Mouse (Mus musculus): ENCODE results near the gene Kcng3.
A peak's percentile ranks its signal among the peaks of the same experiment; 100 is the strongest.

Gene Kcng3

GRCm38 (mm10) chr17:83630787-83631678, 662 bp downstream of the Kcng3 start:
- peak; percentile 24 to 47 for DNase-seq (ENCODE audit: low spot score in 2 of 2)

GRCm38 (mm10) chr17:83613907-83614306, 17.8 kb downstream of the Kcng3 start:
- DNase-seq (ENCODE audit: low spot score in 2 of 2) = no peak

GRCm38 (mm10) chr17:83609532-83609931, 22.2 kb downstream of the Kcng3 start:
- no peak for DNase-seq (ENCODE audit: low spot score in 2 of 2)

DNA sequence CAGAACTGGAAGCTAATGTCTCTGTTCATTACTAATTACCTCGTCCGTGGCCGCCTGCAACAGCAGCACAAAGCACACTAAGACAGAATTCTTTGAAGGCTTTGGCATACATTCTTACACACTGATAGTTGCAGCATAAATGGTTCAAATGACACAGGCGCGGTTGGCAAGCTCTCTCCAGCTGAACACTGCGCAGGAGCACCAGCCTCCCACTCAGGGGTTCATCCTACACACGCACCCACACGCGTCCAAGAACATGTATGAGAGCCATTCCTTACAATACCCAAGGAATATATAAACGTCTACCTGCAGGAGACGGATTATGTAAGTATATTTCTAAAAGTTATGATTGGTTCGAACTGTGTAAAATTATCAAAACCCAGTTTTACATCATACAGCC, 30.7 kb downstream of the Kcng3 start:
- DNase-seq (ENCODE audit: low spot score in 2 of 2) = no peak

DNA sequence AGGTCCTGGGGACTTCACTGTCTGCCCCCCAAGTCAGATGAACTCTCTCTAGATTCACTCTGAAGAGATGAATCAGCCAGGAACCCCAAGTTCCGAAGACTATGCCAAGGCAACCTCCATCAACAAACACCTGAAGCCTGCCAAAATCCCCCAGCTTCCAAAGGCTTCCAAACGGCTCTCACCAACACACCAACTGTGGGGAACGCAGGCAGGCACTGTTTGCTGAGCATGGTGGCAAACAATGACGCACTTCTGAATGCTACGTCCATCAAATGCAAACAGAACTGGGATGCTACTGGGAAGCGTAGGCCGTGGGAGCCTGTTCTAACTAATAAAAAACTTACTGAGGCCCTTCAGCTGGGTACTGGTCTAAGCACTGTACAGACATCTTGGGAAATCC, 35.7 kb downstream of the Kcng3 start:
- DNase-seq (ENCODE audit: low spot score in 2 of 2) = no peak

DNA sequence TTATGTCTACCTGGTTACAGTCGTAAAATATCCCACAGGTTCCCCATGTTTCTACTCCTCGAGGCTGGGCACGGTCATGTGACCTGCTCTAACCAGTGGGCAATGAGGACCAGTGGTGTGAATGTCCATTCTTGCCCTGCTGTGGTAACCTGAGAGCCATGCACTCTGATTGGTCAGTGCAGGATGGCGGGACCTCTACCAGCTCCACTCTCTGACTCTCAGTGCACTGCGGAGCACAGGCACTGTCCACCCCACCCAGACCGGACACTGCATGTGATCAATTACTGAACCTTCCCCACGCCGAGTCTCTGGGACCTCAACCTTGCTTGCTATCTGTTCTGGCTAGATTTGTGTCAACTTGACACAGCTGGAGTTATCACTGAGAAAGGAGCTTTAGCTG, 37.2 kb downstream of the Kcng3 start:
- no peak for DNase-seq (ENCODE audit: low spot score in 2 of 2)

DNA sequence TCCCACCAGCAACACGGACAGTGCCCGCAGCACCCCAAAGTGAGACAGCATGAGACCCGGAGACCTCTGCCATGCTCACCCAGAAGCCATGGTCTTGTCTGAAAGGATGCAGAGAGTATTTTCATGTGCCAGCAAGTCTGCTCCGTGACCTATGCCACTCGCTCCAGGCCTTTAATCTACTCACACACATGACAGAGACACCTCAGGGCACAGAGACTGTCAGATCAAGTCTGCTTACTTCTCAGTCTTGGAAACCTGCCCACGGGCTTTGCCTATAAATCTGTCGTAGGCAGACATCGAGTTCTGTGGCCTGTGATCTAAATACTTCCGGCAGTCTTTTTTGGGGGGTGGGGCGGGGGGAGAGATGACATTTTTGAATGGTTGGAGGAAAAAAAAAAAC, 38.3 kb downstream of the Kcng3 start:
- no peak for DNase-seq (ENCODE audit: low spot score in 2 of 2)

- DNase-seq (ENCODE audit: low spot score in 2 of 2) = no peak
These were observed 42.9 kb downstream of the Kcng3 start for GRCm38 (mm10) chr17:83588663-83589341.

DNA sequence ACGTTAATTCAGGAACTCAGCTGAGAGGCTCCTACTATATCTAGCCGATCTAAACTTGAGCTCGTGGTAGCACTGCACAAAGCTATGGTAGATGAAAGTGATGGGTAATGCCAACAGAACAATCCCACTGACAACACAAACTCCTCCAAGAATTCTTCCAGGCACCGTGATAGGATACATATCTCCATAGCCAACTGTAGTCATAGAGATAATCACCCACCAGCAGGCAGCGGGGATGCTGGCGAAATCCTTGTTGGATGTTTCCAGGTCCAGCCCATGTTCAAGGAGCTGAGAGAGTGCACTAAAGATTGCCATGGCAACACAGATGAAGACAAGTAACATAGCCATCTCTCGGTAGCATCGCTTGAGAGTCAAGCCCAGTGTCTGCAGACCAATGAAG, 44.0 kb downstream of the Kcng3 start:
- DNase-seq (ENCODE audit: low spot score in 2 of 2) = no peak

DNA sequence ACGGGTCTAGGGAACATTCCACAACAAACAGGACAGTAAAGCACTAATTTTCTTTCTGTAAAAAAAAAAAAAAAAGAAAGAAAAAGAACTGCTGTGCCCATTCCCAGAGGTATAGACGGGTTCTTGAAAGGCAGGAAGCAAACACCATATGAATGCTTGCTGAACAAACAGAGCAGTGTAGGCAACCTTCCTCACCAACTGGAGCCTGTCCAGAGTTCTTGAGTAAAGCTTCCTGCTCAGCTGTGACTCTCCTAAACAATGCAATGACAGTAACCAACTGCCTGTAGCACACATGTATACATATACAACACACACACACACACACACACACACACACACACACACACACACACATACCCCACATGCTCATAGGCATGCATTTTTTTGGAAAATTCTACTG, 49.1 kb downstream of the Kcng3 start:
- DNase-seq (ENCODE audit: low spot score in 2 of 2) = no peak

DNA sequence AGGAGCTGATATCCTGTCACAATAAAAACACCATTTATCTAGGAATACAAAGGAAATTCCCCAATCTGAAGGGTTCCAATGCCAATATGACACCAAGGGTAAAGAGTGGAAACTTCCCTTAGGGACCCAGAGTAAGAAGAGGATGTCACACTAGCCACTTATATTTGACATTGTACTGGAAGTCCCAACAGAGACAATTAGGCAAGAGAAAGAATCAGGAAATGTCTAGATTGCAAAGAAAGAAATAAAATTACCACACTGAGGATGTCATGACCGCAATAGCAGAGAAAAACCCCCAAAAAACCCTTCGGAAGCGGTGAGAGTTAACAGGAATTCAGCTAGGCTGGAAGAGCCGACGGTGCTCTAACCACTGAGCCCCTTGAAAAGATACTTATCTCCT, 51.0 kb downstream of the Kcng3 start:
- DNase-seq (ENCODE audit: low spot score in 2 of 2) = no peak

DNA sequence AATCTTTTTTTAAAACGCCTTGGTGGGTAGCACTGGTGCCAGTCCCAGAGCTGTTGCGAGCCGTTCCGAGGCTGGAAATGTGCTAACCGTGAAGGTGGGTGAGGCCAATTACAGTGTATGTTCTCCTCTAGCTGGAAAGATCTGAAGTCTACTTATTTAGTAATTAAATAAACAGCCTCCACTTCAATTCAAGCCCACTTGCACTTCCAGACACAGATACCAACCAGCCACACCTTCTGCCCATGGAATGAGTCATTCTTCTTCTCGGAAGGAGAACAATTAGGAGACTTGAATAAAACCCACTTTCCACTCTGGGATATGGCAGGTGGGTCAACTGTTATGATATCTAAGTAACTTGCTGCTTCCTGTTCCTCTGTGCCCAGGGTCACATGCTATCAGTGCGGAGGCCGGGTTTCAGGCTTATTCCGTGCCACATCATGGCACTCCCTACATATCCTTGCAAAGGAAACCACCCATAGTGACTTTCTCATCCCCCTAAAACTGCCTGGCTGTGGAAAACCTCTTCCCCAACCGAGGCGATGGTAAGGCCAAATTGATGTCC, 54.8 kb downstream of the Kcng3 start:
- DNase-seq (ENCODE audit: low spot score in 2 of 2) = no peak

- no peak for DNase-seq (ENCODE audit: low spot score in 2 of 2)
These were observed 57.1 kb downstream of the Kcng3 start for GRCm38 (mm10) chr17:83574615-83575014.

GRCm38 (mm10) chr17:83573128-83573527, 58.6 kb downstream of the Kcng3 start:
- DNase-seq (ENCODE audit: low spot score in 2 of 2) = no peak

DNA sequence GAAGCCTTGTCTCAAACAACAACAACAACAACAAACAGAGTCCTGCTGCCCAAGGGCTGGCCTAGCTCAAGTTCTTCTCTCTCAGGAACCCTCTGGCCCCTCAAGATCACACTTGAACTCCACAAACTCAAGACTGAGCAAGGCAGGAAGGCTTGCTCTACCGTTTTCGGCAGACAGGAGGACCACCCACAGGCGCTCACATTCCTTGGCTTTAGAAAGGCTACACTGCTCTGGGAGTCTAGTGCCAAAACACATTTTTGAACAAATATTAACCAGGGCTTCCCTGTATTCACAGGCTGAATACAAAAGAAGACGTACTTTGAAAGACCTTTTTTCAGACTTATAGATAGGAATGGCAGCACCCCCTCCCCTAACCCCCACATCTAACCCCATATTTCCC, 59.3 kb downstream of the Kcng3 start:
- no peak for DNase-seq (ENCODE audit: low spot score in 2 of 2)

- no peak for DNase-seq (ENCODE audit: low spot score in 2 of 2)
These were observed 64.3 kb downstream of the Kcng3 start for GRCm38 (mm10) chr17:83567375-83567774.

GRCm38 (mm10) chr17:83565506-83565905, 66.2 kb downstream of the Kcng3 start:
- no peak for DNase-seq (ENCODE audit: low spot score in 2 of 2)

DNA sequence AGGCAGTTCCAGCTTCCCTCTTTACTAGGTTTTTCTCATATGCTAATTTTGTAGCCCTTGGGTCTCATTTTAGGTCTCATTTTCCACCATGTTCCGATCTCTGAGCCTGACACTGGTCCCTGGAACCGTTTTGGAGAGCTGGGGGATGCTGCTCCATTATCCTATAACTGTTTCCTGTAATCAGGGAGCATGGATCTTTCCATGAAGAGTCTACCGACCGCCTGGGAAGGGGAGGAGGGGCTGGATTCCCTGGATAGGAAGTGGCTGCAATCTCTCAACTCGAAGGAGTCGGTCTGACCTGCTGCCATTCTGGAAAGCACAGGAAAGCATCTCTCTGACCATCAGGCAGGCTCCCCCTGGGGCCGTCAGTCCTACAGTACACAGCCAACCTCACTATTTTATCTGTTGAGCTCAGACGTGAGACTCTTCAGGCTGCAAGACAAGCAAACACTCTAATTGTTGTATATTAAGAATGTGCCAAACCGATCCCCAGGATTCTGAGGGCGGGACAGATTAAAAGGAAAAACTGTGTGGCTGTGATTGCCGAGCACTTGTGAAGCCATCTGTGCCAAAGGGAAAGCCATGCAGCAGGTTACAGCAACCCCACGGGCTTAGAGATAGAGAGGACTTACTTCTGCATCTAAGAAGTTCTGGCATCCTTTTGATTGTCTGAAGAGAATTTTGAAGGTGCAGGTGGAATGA, 67.4 kb downstream of the Kcng3 start:
- DNase-seq (ENCODE audit: low spot score in 2 of 2) = no peak

DNA sequence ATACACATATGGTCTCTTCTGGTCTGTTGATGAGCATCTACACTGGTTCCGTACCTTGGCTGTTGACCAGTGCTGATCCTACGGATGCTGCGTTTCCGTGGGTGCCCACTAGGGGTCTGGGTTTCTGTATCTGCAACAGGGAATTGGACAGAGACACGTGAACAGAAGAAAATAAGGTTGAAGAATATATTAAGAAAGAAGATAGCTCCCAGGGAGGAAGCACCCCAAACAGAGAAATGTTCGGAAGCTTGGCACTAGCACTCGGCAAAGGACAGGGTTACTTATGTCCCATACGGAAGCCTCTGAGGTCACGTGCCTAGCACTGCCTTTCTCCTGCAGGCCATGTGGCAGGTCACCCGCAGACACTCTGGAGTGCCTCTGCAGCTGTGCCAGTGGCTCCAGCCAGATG, 68.0 kb downstream of the Kcng3 start:
- peak; percentile 67 to 84 for DNase-seq (ENCODE audit: low spot score in 2 of 2)

- peak; percentile 45 to 75 for DNase-seq (ENCODE audit: low spot score in 2 of 2)
These were observed 69.3 kb downstream of the Kcng3 start for GRCm38 (mm10) chr17:83562153-83563010.

DNA sequence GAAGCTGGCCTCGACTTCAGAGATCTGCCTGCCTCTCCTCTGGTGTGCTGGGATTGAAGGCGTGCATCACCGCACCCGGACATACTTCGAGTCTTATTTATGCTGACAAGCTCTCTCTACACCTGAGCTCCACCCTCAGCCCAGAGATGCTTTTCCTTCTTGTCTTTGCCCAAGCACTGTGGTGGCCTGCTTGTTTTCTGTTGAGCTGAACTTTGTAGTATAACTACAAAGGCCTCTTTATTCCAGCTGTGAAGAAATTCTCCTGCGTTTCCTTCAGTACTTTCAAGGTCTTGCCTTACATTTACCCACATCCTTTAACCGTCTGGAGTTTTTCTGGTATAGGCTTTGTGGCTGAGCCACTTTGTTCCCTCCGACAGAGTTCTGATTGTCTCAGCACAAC, 72.6 kb downstream of the Kcng3 start:
- DNase-seq (ENCODE audit: low spot score in 2 of 2) = no peak
